Mouse (Mus musculus) G1E-ER4 (cell line): Measurements from ENCODE around the gene 5730522E02Rik. TPM values are rescaled to one million over a fixed set of nuclear protein-coding genes. Genes with fewer than 3 reads are reported as not detected.

Source experiments
- GATA1 ChIP-seq: IDR thresholded peaks from one replicate; pipeline ENCODE4 v1.8.0; 2012; ENCODE audit warnings: low read length, inconsistent platforms
- polyA plus RNA-seq: library from polyadenylated mRNA; stranded (reverse); fragments of >175 nt; gene quantifications from 2 replicates; pipeline ENCODE4 v1.2.3, GENCODE M21; 2012

The 5730522E02Rik gene
- polyA plus RNA-seq, 1 experiment, result not detected

DNA sequence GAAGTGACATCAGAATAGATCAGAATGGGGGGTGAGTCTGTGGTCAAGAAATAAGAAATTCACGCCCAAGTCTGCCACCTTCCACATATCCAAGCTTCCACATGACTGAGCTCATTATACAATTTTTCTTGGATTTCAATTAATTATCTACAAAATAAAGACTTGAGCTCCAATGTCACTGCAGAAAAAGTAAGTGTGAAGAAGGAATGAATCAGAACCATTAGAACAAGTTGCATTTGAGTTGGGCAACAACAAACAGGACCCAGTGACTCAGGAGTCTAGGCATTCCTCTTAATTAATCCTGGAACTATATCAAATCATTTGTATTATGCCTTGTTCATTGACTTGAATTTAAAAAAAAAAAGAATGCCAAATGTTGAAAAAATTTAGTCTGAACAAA is 422.9 kb downstream of the 5730522E02Rik start:
- no peak for TF ChIP-seq GATA1

GRCm38 (mm10) chr11:25772231-25772630 is 438.3 kb downstream of the 5730522E02Rik start:
- no peak for TF ChIP-seq GATA1

DNA sequence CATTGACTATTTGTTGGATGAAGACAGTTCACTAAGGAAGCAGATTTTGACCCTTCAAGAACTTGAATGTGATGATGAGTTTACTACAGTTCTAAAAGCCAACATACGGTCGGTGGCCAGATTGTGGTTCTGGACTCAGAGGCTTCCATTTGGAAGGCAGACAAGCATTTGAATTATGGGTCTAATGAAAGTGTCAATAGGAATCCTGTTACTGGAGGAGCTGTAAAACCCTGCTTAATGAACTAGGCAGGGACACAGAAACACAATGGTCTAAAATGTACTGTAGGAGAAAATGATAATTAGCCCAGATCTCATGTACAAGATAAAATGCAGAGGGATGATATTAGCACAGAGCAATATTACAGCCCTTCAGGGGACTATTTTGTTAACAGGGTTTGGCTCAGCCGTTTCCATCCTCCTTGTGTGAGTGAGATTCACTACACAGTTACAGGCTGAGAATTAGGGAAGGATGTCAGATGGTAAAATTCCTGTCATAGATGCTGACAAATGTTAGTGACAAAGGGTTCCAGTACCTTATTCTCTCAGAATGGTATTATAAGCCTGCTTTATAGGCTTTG is 439.5 kb downstream of the 5730522E02Rik start:
- no peak for TF ChIP-seq GATA1

GRCm38 (mm10) chr11:25767584-25768333 is 442.8 kb downstream of the 5730522E02Rik start:
- TF ChIP-seq GATA1, result no peak

- TF ChIP-seq GATA1, result no peak
These were observed 457.2 kb downstream of the 5730522E02Rik start for GRCm38 (mm10) chr11:25753156-25753899.

DNA sequence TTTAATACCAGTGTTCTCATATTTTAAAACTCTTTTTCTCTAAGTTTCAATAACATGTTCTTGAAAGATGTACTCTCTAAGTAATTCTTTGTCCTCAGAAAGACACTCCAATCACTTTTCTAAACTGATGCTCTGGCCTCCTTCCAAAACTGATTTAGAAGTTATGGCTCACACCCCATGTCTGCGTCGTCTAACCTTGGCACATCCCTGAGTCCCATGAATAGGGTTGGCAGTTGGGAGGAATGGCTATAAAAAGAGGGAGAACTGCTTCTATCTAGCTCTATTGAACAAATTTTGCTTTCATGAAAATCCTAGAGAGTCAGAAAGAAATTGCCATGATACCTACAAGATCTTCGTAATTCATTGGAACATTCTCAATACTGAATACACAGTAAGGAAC is 458.1 kb downstream of the 5730522E02Rik start:
- TF ChIP-seq GATA1, result no peak

DNA sequence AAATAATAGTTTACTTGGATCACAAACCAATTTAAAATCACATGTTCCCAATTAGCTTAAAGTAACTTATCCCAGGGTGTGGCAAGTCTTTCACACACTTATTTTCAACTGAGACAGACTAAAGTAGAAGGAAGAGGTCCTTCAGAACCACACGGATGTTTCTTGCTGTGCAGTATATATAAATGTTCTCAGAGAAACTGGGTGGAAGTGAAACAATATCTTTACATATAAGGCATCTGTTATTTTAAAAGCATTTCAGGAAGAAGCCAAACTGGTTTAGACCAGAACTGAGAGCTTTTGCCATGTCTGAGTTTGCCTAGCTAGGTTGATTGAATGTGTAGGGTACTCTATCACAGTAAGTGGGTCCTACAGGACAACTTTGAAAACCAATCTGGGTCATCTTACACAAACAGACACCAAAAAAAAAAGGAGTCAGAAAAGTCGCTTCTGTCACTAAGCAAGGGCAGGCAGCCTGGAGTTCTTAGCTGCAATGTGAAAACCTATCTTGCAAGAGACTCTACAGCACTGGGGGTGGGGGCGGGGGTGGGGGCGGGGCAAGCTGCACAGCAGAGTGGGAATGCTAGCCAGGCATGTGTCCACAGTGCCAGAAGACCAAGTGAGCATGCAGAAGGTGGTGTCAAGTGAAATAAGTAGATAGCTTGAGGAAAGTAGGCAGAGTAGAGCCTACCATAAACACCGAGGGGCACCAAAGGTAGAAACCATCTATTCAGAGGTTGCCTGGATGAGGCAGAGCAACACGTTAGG is 463.3 kb downstream of the 5730522E02Rik start:
- TF ChIP-seq GATA1, result no peak

- no peak for TF ChIP-seq GATA1
These were observed 466.9 kb downstream of the 5730522E02Rik start for GRCm38 (mm10) chr11:25743664-25744063.

- no peak for TF ChIP-seq GATA1
These were observed 473.3 kb downstream of the 5730522E02Rik start for GRCm38 (mm10) chr11:25737255-25737654.

DNA sequence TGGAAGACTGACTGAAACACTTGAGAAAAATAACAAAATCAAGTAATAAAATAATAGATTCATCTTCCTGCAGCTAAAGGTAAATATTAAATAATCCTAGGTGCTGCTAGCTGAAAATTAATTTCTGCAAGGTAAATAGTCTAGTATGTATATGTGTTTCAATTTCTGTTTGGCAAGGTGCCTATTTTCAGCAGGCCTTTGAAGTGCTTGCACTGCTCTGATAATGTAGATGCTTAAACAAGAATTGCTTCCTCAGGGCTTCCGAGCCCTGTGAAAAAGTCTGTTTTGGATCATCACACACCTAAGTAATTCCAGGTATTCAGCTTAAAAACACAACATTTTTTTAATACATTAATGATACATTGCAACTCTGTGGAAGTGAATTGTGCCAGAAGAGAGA is 481.1 kb downstream of the 5730522E02Rik start:
- no peak for TF ChIP-seq GATA1

GRCm38 (mm10) chr11:25715447-25716321 is 494.9 kb downstream of the 5730522E02Rik start:
- no peak for TF ChIP-seq GATA1

DNA sequence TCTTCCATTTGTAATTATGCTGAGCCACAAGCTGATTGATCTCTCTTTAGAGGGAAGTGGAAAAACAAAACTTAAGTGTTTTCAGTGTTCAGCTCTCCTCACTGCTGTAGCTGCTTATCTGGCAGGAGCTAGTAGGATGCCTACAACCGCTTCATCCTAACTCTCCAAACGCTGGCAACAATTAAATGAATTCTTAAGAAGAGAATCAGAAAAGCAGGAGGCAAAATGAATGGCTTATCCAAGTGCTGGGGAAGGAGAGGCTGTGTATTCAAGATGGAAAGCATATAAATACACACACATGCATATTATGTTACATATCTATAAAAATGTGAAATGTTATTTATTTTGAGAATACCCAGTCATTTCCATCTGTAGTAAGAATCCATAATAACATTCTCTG is 500.0 kb downstream of the 5730522E02Rik start:
- TF ChIP-seq GATA1, result no peak

DNA sequence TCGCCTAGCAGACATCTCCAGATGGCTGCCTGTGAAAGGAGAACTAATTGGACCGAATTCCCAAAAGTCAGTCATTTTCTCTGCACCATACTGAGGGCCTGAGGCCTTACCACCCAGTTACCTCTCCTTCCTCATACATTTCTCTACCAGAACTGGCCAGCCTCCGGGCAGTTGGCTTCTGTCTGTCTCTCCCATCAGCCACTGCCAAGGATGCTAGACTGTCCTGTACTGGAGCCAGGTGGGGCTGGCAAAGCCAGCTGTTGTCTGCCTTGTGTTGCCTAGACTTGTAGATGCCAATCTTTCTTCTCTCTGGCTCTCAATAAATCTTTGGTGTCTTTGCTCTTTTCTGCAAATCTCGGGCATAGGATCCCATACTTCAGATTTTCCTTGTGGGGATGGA is 500.7 kb downstream of the 5730522E02Rik start:
- TF ChIP-seq GATA1, result no peak

DNA sequence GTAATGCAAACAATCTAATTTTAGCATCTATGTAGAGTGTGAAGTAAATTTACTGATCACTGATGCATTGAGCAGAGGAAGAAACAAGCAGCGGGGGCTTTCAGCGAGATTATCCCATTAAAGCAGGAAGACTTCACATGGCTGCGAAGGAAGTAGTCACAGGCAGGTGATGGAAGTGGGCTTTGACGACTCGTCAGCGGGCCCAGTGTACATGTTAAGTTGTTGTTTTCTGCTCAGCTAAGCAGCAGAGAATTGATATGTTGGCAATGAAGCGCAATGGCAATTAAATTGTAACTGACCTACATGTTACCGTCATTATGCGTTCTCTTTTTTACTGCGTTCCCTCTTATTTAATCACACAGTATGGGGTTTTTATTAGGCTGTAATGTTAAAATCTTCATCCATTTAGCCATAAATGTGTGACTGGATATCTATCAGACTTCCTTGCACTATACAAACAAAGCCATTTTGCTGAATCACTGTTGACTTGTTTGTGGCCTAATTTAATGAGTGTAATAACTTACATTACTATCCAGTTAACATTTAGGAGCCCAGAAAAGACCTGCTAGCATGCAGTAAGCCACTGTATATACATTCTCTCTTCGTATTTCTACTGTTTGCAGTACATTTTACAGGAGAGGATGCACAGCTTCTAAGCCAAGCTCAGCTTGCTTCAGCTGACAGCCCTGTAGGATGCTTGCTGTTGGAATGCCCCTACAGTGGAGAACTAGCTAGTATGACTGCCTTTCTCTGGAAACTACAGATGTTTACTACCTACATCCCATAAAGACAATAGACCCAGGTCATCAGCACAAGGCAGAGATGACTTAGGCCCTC is 506.0 kb downstream of the 5730522E02Rik start:
- TF ChIP-seq GATA1, result no peak
